Mouse (Mus musculus) small intestine, adult 2 months (tissue): ENCODE data around the gene Kdelr1. TPM values are rescaled to one million over a fixed set of nuclear protein-coding genes. Genes with fewer than 3 reads are reported as not detected.
A peak's percentile ranks its signal among the peaks of the same experiment; 100 is the strongest.

ENCODE experiments used
- H3K27ac ChIP-seq: fragments of 200-500 bp; 2 replicates; pipeline ENCODE4 v1.5.1; 2012; ENCODE audit warnings: low read depth, low read length, control low read depth, inconsistent platforms; ENCODE audit not compliant: insufficient read depth
- H3K27me3 ChIP-seq: fragments of 200-500 bp; 2 replicates; pipeline ENCODE4 v1.6.1; 2012; ENCODE audit warnings: mild to moderate bottlenecking, moderate library complexity, low read length, inconsistent platforms; ENCODE audit not compliant: control insufficient read depth, insufficient read depth
- H3K36me3 ChIP-seq: fragments of 200-500 bp; 2 replicates; pipeline ENCODE4 v1.6.1; 2012; ENCODE audit warnings: mild to moderate bottlenecking, low read length, control low read depth, inconsistent platforms; ENCODE audit not compliant: control insufficient read depth, insufficient read depth
- H3K4me1 ChIP-seq: fragments of 200-500 bp; 2 replicates; pipeline ENCODE4 v1.6.1; 2012; ENCODE audit warnings: low read length, inconsistent platforms, mixed read lengths; ENCODE audit not compliant: control insufficient read depth, insufficient read depth, insufficient read length
- H3K4me3 ChIP-seq: fragments of 200-500 bp; 2 replicates; pipeline ENCODE4 v1.5.1; 2012; ENCODE audit warnings: low read depth, mild to moderate bottlenecking, control low read depth, inconsistent platforms, low read length, moderate library complexity
- CTCF ChIP-seq: fragments of 200-500 bp; IDR thresholded peaks from 2 replicates; pipeline ENCODE4 v1.5.1; 2012; ENCODE audit warnings: low read depth, mild to moderate bottlenecking, control low read depth, inconsistent platforms, low read length, moderate library complexity, mixed read lengths; ENCODE audit not compliant: insufficient replicate concordance, insufficient read length; ENCODE audit errors: extremely low read depth
- POLR2A ChIP-seq: fragments of 200-500 bp; IDR thresholded peaks from 2 replicates; pipeline ENCODE4 v1.6.1; 2012; ENCODE audit warnings: low read depth, mild to moderate bottlenecking, control low read depth, inconsistent platforms, low read length, moderate library complexity
- WGBS: fragments of 180-500 bp; shearing (Covaris S2); methylation state at CpG from one replicate; pipeline ENCODE4 v1.1.7; 2018; 5-methylcytosine and 5-hydroxymethylcytosine counted together
- polyA plus RNA-seq: library from polyadenylated mRNA; depleted of rRNA; stranded (reverse); fragments of >200 nt; gene quantifications from 2 replicates; pipeline ENCODE4 v1.2.3, GENCODE M21; 2012; rRNA removed

Gene Kdelr1
- polyA plus RNA-seq, 1 experiment: 333 TPM

- no peaks in the 10 kb centered on the region for H3K36me3 ChIP-seq
- H3K4me1 ChIP-seq: peaks cover 23% of the 10 kb centered on the region
- peak within 1 kb of the TSS; percentile 84 for H3K27ac ChIP-seq
- peak within 1 kb of the TSS; percentile 61 for H3K4me3 ChIP-seq
- TF ChIP-seq CTCF: no peak
- peak; percentile 71 for TF ChIP-seq POLR2A
- no peaks in the 10 kb centered on the region for H3K27me3 ChIP-seq
- WGBS: 7% methylated on average over 24 of the region's 24 CpGs
Measured at GRCm38 (mm10) chr7:45923762-45924428, 51.3 kb downstream of the Kdelr1 start, which contains the start of gene Ccdc114. Gene Ccdc114, plus strand, starts transcription at chr7:45924072.

- H3K27ac ChIP-seq: peak overlapping the region; percentile 84
- H3K4me3 ChIP-seq: peak overlapping the region; percentile 61
- TF ChIP-seq CTCF (peak; percentile 42; the same call in 1 of the 2 replicates), POLR2A (no peak)
- WGBS: 11% methylated on average over 14 of the region's 14 CpGs
- H3K4me1 ChIP-seq: peaks cover 19% of the 10 kb centered on the region
- no peaks in the 10 kb centered on the region for H3K27me3 ChIP-seq
- no peaks in the 10 kb centered on the region for H3K36me3 ChIP-seq
Measured at GRCm38 (mm10) chr7:45924429-45924816, 51.9 kb downstream of the Kdelr1 start.

- Histone ChIP-seq H3K27ac (no peak overlapping the region), H3K4me1 (peaks cover 8% of the 10 kb centered on the region), H3K27me3 (no peaks in the 10 kb centered on the region), H3K4me3 (no peak overlapping the region), H3K36me3 (peaks cover 4% of the 10 kb centered on the region; the same call in 1 of the 2 replicates)
- TF ChIP-seq CTCF: no peak
- no peak for TF ChIP-seq POLR2A
- WGBS: 51% methylated on average over 21 of the region's 23 CpGs
Measured at GRCm38 (mm10) chr7:45928626-45929295, 56.2 kb downstream of the Kdelr1 start.

- no peak overlapping the region for H3K27ac ChIP-seq
- H3K27me3 ChIP-seq: no peaks in the 10 kb centered on the region
- 98% methylated on average over 1 of the region's 1 CpGs for WGBS
Measured at GRCm38 (mm10) chr7:45929688-45930087, 57.1 kb downstream of the Kdelr1 start.

More at GRCm38 (mm10) chr7:45929688-45930087, 57.1 kb downstream of the Kdelr1 start:
- peaks cover 4% of the 10 kb centered on the region; the same call in 1 of the 2 replicates for H3K36me3 ChIP-seq
- no peak overlapping the region for H3K4me3 ChIP-seq
- TF ChIP-seq POLR2A: no peak
- TF ChIP-seq CTCF: no peak
- H3K4me1 ChIP-seq: peaks cover under 1% of the 10 kb centered on the region; the same call in 1 of the 2 replicates

Other genes starting within 250 kb of the Kdelr1 start
- 7.2 and 11.6 TPM in 2 replicates for gene Rasip1, start 245.3 kb upstream of the Kdelr1 start, polyA plus RNA-seq
- 0.63 and 0.84 TPM in 2 replicates for gene Mamstr, start 232.8 kb upstream of the Kdelr1 start, polyA plus RNA-seq
- 1.2 and 18.4 TPM in 2 replicates for gene Fut2, start 206.4 kb upstream of the Kdelr1 start, polyA plus RNA-seq
- 0.39 and 0.47 TPM in 2 replicates for gene Ntn5, start 188.8 kb upstream of the Kdelr1 start, polyA plus RNA-seq
- 0.14 and 0.22 TPM in 2 replicates for gene Sec1, start 178.4 kb upstream of the Kdelr1 start, polyA plus RNA-seq
- 2.1 and 2.3 TPM in 2 replicates for gene Car11, start 172.9 kb upstream of the Kdelr1 start, polyA plus RNA-seq
- 8.9 and 13.1 TPM in 2 replicates for gene Dbp, start 167.7 kb upstream of the Kdelr1 start, polyA plus RNA-seq
- 820 and 1,370 TPM in 2 replicates for gene Rpl18, start 157.3 kb upstream of the Kdelr1 start, polyA plus RNA-seq
- 87.3 and 164 TPM in 2 replicates for gene Sphk2, start 154.8 kb upstream of the Kdelr1 start, polyA plus RNA-seq
- 64.5 and 102 TPM in 2 replicates for gene Fam83e, start 151.6 kb upstream of the Kdelr1 start, polyA plus RNA-seq
- gene Spaca4, start 147.0 kb upstream of the Kdelr1 start, polyA plus RNA-seq: 0.20 and 0.38 TPM in 2 replicates
- 1.9 and 2.1 TPM in 2 replicates for gene Lmtk3, start 89.0 kb upstream of the Kdelr1 start, polyA plus RNA-seq
- 139 and 454 TPM in 2 replicates for gene Sult2b1, start 88.1 kb upstream of the Kdelr1 start, polyA plus RNA-seq
- 19.2 and 51.4 TPM in 2 replicates for gene Cyth2, start 58.2 kb upstream of the Kdelr1 start, polyA plus RNA-seq
- 0.08 and 0.28 TPM in 2 replicates for gene Kcnj14, start 48.0 kb upstream of the Kdelr1 start, polyA plus RNA-seq
- gene Grwd1, start 41.8 kb upstream of the Kdelr1 start, polyA plus RNA-seq: 8.5 and 10.1 TPM in 2 replicates
- 5.5 and 10.4 TPM in 2 replicates for gene Grin2d, start 5.6 kb downstream of the Kdelr1 start, polyA plus RNA-seq
- gene Syngr4, start 23.9 kb downstream of the Kdelr1 start, polyA plus RNA-seq: 0.41 TPM in 1 of 2 replicates, not detected in the other
- gene Tmem143, start 24.2 kb downstream of the Kdelr1 start, polyA plus RNA-seq: 30.9 and 46.4 TPM in 2 replicates
- 49.1 and 49.5 TPM in 2 replicates for gene Emp3, start 48.6 kb downstream of the Kdelr1 start, polyA plus RNA-seq
- gene Ccdc114, start 51.3 kb downstream of the Kdelr1 start, polyA plus RNA-seq: 8.0 and 8.9 TPM in 2 replicates
- 7.4 and 25.5 TPM in 2 replicates for gene Abcc6, start 157.5 kb downstream of the Kdelr1 start, polyA plus RNA-seq
- gene Nomo1, start 160.9 kb downstream of the Kdelr1 start, polyA plus RNA-seq: 25.1 and 53.1 TPM in 2 replicates
- 0.67 and 0.96 TPM in 2 replicates for gene Kcnj11, start 228.0 kb downstream of the Kdelr1 start, polyA plus RNA-seq